Mouse (Mus musculus) left cerebral cortex, adult 18-20 months (tissue): ENCODE results near the gene Rps6kb1. TPM values are rescaled to one million over a fixed set of nuclear protein-coding genes. Genes with fewer than 3 reads are reported as not detected.
"Not testable (repeated sequence)": the region's sequence is repeated elsewhere in the genome, so short reads cannot be mapped to it uniquely, and the experiment has no call there.

ENCODE experiments used
- DNase-seq, 2 experiments: peaks; one replicate each; pipeline ENCODE4 v3.0.0; 2021 to 2022; ENCODE audit warnings: low spot score in 2 of 2, mixed read lengths in 1 of 2
- total RNA-seq, 2 experiments: library from RNA; stranded (reverse); gene quantifications; 2 replicates each; pipeline ENCODE4 v1.2.3; 2021

The Rps6kb1 gene
- total RNA-seq, 2 experiments from 2014 or later, result 35.5 to 36.7 TPM

DNA sequence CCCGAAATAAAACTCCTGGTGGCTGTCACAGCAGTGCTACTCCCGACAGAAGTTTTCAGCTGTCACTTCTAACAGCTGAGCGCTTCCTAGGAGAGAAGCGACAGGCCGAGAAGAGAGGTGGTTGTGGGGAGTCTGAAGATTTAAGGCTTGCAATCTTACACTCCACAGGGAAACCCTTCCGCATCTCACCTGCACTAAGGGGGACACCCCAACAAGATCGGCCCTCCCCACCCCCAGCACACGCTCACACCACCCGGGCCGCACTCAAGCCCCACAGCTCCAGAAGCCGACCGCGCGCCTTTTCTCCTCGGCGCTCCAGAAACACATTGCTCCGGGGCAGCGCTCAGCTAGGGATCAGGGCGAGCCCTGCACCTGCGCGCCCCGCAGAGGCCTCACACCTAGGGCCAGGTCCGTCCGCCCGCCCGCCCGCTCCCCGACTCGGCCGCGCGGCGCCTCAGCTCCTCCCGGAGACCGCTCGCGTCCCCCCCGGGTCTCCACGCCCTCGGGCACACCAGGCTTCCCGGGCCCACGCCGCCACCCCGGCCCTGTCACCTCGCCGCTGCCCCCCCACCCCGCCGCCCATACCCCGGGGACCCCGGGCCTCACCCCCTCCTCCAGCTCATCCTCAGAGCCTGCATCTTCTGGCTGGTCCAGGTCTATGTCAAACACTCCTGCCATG, 506 bp downstream of the Rps6kb1 start:
- DNase-seq, result no peak

DNA sequence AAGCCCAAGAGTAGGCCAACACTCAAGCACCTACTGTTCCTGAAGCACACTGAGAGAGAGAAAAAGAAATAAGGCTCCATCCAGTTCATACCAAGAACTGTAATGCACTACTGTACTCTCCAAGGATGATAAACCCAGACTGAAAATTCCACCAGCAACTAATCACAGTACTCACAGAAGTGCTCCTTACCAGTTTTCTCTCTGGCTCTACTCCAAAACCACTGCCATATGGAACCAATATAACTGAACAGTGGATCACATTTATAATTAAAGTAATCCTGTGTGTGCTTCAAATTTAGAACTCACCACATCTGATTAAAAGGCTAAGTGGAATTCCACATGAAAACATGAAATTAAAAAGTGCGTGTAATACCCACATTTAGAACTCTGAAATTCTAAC, 1.8 kb downstream of the Rps6kb1 start:
- DNase-seq, result no peak

DNA sequence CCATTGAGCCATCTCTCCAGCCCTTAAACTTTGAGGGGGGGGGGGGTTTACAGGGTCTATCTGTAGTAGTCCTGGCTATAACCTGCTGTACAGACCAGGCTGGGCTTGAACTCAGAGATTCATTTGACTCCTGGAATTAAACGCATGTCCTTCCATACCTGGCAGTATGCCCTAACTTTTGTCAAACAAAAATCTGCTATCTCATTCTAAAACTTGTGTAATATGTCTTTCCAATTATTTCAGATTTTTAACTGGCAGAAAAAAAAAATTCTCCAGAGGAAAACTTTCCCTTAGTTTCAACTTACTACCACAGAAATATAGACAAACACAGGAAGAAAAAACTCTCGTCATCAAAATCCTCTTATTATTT, 4.1 kb downstream of the Rps6kb1 start:
- DNase-seq, result no peak

DNA sequence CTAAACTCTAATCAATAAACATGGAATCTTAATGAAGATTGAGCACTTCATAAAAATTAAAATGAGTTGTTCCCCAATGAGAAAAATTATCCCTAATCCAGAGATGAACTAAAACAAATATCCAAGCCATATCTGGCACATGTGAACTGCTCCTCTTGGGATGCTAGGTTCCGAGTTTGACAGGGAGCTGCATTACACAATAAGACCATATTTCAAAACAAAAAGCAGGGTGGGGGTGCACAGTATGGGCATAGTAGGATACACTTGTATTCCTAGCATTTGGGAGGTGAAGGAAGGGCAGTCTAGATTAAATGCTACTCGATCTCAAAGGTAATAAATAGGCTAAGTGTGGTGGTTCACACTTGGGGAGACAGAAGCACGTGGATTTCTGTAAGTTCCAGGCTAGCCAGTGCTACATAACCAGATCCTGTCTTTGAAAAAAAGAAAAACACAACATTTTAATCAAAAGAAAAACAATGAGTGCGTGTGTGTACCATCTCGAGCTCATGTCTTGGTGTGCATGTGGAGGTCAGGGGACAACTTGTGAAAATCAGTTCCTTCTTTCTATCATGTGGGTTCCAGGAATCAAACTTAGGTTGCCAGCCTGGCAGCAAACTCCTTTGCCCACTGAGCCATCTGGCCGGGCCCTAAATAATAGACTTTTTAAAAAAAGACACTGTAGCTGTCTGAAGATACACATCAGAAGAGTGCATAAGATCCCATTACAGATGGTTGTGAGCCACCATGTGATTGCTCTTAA, 4.7 kb downstream of the Rps6kb1 start:
- no peak for DNase-seq

DNA sequence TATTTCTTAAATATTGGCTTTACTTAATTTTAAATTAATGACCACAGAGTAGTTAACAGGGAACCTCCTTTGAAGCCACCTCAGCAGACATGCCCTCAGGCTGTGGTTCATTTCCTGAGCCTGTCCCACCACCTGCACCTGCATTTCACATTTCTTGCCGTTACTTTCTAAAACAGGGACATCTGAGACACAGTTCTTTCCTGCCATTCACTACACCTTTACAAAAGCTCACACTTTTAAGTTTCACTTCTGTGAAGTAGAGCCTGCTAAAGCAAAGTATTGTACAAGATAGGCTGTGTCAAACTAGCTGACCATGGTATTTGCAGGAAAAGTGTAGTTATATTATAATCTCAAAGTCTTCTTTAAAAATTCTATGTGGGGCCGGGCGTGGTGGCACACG, 5.8 kb downstream of the Rps6kb1 start:
- no peak for DNase-seq

DNA sequence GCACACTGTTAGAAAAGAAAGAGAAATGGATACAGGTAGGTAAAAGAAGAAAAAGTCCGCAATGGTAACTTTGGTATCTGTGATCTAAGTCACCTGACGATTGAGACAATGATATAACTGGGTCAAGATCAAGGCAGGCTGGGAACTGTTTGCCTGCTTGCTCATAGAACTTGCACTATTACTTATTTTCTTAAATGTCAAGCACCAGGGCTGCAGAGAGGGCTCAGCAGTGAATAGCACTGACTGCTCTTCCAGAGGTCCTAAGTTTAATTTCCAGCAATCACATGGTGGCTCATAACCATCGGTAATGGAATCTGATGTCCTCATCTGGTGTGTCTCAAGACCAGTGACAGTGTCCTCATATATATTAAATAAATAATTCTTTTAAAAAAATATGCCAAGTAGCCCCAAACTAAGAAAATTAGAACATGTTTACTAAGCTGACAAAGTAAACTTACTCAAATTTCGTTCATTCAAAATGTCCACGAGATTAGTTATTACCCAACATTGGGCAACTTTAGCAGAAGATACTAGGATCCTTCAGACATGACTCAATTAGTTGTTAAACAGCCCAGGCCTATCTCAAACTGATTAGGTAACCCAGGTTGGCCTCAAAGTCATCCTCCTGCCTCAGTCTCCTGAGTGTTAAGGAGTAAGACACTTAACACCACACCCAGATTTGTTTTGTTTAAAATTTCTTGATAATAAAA, 10.2 kb downstream of the Rps6kb1 start:
- no peak for DNase-seq

DNA sequence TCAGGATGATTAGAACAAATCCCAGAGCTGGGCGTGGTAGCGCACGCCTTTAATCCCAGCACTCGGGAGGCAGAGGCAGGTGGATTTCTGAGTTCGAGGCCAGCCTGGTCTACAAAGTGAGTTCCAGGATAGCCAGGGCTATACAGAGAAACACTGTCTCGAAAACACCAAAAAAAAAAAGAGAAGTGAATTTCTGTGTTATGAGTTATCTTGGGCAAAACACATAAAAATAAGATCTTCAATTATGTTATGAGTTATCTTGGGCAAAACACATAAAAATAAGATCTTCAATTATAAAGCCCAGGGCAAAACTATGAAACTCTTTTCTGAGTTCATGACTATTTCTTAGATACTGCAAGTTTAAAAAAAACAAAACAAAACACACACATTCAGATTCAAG, 11.3 kb downstream of the Rps6kb1 start:
- DNase-seq, result not testable (repeated sequence)

DNA sequence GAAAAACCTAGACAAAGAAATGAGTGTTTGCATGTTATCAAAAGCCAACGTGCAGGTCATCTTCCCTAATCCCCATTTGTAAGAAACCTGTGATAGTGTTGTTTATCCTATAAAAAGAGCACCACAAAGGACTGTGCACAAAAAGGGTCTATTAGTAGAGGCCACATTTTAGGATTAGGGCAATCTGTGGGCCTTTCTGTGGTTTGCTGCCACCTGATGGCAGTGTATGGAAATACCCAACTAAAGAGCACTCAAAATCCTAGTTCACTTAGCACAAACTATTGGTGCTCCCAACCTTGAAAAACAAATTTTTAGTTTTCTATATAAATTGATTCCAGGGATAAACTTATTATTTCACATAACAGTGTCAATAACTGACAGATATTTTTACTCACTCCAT, 11.8 kb downstream of the Rps6kb1 start:
- DNase-seq, result peak in 1 of 2 experiments; percentile 33

DNA sequence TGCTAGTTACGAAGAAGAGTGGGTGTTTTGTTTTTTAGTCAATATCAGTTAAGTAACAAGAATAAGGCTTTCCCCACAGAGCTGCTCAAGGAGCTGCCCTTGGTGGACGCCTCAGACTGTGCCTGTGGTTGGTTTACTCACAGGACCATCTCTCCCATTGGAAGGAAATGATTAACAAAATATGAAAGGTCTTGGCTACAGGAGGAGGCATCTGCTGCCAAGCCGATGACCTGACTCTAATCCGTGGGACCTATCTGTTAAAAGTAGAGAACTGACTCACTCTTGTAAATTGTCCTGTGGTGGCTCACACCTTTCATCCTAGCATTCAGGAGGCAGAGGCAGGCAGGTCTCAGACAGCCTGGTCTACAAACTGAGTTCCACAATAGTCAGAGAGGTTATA, 17.1 kb downstream of the Rps6kb1 start:
- DNase-seq, result no peak

DNA sequence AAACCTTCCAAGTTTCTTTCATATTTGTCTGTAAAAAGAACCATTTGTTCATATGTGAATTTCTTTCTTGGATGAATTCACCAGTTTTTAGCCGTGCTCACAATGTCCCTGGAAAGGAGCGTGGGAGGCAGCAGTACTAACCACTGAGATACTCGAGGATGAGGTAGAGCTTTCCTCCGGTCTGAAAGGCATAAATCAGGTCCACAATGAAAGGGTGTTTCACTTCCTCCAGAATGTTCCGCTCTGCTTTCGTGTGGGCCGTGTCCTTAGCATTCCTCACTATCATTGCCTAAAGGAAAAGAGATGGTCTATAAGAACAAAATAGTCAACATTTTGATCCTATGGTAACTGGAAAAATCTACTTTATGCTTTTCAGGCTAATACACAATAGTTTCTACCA, 24.9 kb downstream of the Rps6kb1 start:
- DNase-seq, result no peak

DNA sequence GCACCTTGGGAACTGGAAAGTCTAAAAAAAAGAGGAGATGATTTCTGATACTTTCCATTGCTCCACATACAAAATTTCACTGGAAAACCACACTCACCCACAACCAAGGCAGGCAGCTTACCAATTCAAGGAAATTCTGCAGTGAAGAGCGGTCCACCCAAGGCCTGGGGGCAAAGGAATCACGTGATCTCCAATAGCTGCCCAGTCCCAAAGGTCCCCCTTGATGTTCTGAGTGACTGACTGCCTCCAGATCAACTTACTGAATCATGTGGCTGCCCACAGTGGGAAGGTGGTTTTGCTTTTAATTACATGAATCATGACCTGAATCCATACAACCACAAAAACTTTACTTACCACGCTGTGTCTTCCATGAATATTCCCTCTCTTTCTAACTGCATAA, 27.4 kb downstream of the Rps6kb1 start:
- DNase-seq, result no peak

DNA sequence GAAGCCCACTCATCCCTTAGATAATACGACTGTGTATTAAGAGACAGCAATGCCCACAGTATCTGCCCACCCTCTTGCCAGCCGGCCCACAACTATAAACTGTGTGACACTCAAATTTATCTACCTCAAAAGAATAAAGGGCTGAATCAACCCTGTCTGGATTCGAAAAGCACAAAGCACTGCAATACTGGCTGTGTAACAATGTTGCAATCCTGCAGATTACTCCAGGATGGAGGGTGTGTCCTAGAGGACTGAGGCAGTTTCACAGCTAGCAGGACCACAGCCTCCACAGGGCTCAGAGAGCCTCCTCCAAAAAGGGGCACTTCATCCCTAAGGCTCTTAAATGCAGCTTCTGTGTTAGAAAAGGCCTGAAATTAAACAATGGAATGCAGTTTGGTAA, 28.0 kb downstream of the Rps6kb1 start:
- no peak for DNase-seq

DNA sequence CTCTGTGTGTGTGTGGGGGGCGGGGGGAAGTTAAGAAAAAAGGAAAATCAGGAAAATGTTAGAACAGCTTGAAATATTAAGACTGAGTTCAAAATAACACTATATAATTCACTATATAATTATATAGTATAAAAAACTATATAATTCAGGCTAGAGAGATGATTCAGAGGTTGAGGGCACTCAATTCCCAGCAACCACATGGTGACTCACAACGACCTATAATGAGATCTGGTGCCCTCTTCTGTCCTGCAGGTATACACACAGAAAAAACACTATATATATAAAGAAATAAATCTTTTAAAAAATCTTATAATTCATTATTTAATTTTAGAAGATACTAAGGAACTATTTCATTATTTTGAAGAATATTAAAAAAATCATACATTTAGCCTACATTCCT, 36.6 kb downstream of the Rps6kb1 start:
- no peak for DNase-seq

DNA sequence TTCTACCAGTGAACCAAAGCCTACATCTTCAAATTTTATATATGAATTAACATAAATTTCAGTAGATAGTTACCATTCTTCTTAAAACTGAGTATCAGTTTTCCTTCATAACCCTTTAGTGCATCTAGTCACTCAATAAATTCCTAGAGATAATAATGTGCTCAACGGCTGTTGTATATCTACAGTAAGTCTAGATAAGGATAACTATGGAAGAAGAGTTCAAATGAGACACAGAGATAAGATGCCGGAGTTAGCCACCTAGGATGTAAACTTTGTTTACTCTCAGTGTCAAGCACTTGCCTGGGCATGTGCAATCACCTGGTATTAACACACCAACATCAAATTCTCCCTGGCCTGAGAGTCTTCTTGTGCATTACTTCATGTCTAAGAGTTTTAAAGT, 37.3 kb downstream of the Rps6kb1 start:
- DNase-seq, result no peak

DNA sequence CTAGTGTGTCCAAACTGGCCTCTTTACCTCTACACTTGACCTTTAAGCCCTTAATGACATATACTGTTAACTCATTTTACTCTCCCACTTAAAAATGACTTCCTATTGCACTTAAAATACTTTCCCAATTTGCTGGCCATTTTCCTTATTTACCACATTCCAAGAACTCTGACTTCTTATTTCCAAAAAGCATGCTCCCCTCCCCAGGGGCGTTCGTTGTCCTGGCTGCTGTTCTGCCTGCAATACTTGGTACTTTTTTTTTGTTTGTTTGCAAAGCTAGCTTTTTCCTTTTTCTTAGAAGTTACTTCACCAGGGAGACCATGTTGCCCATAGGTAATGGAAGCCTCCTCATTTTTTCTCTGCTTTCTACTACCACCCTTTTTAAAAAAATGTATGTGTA, 41.5 kb downstream of the Rps6kb1 start:
- no peak for DNase-seq

DNA sequence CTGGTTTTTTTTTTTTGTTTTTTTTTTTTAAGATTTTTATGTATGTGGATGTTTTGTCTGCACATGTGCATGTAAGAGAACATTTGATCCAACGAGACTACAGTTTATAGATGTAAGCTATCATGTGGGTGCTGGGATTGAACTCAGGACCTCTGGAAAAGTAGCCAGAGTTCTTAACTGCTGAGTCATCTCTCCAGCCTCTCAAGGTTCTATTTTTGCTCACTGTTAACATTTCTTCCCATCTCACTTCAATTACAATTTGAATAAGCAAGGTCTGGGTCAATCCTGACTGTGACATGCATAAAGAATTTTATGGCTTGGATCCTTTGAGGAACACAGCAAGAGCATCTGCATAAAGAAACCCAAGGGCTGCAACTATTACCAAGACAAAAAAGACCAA, 43.8 kb downstream of the Rps6kb1 start:
- no peak for DNase-seq

DNA sequence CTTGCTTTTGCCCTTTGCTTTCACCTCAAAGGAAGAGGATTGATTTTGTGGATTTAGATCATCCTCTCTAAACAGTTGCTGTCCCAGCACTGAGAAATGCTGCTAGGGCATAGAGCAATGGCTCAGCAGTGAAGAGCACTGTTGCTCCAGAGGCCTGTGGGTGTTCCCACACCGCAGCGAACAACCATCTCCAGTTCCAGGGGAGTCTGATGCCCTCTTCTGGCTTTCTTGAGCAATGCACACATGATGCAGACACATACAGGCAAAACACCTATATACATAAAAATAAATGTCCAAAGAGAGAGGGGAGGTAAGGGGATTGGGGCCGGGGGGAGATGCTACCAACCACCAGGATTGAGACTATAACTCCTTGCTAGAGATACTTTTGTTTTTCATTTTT, 46.7 kb downstream of the Rps6kb1 start:
- no peak for DNase-seq

DNA sequence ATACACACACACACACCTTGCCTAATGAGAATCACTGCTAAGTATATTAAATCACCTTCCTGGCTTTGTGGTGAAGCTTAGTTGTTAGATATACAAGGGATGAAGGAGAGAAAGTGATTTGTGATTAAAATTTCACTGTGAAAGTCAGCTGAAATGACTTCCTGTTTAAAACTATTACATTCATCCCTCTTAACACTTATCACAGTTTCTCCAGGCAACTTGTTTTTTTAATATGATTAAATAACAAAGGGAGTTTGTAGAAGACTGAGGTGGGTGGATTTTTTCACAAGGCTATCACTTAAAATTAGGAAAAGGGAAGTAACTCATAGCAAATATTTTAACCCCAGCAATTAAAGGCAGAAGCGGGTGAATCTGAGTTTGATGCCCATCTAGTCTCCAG, 47.2 kb downstream of the Rps6kb1 start:
- no peak for DNase-seq

DNA sequence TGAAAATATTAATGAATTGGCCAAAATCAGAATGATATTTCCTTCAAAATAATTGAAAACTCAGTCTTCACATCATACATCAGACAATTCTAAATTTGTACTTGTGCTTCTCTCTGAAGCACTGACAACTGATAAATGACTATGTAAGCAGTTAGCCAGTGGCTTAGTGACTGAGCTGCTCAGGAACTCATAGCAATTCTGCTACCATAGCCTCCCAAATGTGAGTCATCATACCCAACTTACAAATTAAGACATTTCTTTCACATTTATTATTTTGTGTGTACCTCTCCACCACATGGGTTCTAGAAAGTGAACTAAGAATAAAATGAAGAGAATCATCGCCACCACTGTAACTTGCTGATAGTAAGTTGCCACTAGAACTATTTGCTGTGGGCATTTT, 53.8 kb downstream of the Rps6kb1 start:
- DNase-seq, result no peak

DNA sequence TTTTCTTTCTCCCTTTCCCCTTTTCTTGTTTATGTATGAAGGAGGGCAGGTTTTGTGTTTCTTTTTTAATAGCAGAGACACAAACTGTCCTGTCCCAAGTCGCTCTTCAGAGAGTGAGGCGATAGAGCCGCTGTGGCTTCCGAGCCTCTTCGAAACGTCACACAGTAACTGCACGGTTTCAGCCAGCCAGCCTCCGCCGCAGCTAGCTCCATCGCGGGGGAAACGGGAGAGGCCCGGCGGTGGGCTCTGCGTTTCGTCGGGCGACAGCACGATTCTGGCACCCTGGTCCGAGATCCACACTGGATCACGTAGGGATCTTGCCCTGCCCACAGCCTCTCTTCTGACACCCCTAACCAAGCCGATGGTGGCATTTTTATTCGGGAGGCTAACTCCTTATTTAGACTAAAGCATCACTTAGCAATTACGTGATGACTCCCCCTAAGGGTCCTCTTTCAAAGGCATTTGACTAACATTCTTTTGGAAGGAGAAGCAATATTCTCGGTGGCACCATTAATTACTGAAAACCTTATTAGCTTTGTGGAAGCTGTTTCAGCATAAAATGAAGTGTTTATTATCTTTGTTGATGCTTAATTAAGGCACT, 59.6 kb downstream of the Rps6kb1 start:
- DNase-seq, result peak; percentile 44 to 61

DNA sequence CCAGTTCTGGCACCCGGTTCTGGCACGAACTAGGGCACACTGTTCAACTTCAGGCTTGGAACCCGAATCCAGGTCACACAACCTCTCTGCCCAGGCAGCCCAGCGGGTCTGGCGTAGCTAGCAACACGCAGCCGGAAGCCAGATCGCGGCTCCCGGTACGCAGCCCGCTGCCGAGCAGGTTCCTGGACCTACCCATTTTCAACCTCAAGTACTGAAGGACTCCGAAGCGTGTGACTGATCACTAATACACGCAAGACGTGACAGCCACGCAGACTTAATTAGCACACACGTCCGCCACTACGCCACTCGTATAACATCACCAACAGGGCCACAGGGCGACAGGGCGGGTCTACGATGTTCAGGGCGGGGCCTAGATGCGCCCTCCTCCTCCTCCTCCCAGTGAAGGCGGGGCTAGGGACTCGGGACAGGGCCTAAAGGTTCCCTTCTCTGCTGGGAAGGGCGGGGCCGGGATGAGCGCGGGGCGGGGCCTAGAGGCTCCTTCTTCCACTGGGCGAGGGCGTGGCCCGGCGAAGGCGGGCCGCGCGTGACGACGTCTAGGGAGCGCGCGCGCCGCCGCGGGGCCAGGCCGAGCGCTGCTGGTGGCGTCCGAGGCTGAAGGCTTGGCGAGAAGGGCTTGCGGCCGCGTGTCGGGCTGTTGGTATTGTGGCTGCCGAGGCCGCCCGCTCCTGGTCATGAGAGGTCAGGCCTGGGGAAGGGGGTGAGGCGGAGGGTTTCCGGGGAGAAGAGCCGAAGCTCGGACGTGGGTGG, 60.3 kb downstream of the Rps6kb1 start, which contains the start of gene Rnft1:
Gene Rnft1 (plus strand): TSS at position 557 of the 768 bp plus-strand sequence.
- peak; percentile 96 to 99 for DNase-seq
